Mouse (Mus musculus): ENCODE data around the gene Galnt7. TPM values are rescaled to one million over a fixed set of nuclear protein-coding genes. Genes with fewer than 3 reads are reported as not detected.

Gene Galnt7
- 41.4 TPM for polyA plus RNA-seq (2017; shearing (Covaris generic))

GRCm38 (mm10) chr8:57652456-57653055 lies at the start of gene Galnt7:
Gene Galnt7, minus strand, starts transcription at chr8:57653032.

DNA sequence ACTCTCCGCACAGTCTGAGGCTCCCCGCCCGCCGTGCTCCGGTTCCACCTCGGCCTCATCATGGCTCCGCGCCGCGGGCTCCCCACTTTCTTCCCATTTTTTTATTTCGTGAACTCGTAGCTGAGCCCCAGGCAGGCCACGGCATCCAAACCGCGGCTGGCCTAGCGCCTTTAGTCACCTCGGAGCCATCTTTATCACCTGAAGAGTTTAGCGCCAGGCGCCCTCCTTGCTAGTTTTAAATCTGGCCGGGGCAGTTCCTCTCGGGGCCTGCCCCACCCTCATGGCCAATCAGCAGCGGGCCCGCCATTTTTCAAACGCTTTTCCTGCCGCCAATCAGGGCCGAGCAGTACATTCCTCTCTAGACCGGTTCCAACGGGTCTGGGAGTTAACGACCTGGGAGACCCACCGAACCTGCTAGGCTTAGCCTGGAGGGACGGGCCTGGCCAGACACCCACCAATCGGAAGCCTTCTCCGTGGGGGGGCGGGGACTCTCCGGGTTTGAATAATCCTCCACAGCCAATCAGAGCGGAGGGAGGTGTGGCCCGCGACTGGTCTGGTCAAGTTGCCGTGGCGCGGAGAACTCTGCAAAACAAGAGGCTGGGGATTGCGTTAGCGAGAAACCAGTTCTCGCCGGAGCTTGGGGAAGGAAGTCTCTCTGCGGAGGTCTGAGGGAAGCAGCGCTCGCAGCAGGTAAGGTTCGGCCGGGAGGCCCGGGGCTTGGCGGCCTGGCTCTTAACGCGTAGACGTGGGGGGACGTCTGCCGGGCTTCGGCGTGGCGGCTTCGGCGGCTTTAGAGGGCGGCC lies 141.3 kb downstream of the Galnt7 start, which contains the start of gene Hmgb2:
Gene Hmgb2, plus strand, starts transcription at position 592 of the 803 bp plus-strand sequence.

DNA sequence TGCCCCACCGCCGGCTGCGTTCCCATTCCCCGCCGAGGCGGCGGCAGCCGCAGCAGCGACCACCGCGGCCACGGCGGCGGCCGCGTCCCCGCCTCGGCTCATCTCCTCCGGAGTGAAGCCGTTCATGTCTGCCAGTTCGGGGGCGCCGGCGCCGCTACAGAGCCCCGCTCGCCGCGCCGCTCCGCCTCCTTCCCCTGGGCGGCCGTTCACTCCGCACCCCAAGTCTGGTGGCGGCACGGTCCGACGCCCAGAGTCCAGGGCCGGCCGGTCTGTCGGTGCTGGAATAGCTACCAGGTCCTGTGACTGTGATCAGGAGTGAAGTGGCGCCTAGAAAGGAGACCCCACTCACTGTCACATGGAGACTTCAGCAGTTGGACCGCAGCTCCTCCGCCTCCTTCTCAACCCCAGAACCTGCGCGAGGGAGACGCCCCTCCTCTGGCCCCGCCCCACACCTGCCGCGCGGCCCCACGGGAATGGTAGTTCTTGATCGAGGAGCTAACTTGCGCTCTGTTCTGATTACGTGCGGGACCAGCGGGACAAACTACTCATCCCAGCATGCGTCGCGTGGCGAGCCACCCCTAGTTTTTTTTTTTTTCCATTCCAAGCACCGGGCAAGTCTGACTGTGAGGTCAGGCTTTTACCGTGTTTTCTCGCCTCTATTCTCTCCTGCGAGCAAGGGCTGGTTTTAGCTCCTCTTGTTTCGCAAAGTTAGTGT lies 165.2 kb downstream of the Galnt7 start, which contains the start of gene Sap30:
Gene Sap30, minus strand, starts transcription at position 420 of the 715 bp plus-strand sequence.

Other genes with a start within 250 kb of the Galnt7 start
- gene Scrg1, start 197.1 kb downstream of the Galnt7 start, polyA plus RNA-seq (2017; shearing (Covaris generic)): not detected
- 30.2 TPM for gene Sap30, start 165.2 kb downstream of the Galnt7 start, polyA plus RNA-seq (2017; shearing (Covaris generic))
- gene Hmgb2, start 141.1 kb downstream of the Galnt7 start, polyA plus RNA-seq (2017; shearing (Covaris generic)): 146 TPM